Mouse (Mus musculus): ENCODE measurements at regions not wholly inside any gene's neighbourhood (a gene's known extent, or its start where the extent isn't known, plus 50 kb on each side); places are given as distances from the start of the nearest gene placed in this dataset.

DNA sequence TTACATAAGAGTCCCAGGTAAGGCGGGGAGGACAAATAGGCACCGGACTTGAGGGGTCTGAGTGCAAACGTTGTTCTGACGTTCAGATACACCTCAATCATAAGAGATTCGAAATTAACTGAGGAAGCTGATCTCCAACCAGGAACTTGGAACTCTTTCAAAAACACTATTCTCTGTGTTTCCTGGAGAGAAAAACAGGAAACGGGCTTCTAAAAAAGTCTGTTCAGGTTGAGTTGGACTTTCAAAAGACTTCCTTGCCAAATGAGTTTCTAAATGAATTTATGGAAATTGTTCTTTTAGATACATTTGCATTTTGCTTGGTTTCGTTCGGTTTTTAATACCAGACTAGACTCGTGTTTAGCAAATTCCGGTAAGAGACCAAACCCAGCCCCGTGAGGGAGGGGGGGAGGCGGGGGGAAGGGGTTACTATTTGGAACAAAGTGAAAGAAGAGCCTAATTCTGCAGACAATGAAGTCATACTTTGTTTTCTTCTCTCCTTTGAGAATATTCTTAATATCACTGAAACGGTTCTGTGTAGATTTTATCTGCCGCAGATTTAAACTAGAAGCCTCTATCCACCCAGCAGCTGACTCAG is 432.3 kb upstream of the Acvr2a start:
- 76% methylated on average over 14 of the region's 14 CpGs for WGBS
- Histone ChIP-seq H3K9ac (ENCODE audit: low read length) (no peak overlapping the region), H3K27me3 (replicated peaks; ENCODE audit: control insufficient read depth, insufficient read depth, low read length) (no peaks in the 10 kb centered on the region)

DNA sequence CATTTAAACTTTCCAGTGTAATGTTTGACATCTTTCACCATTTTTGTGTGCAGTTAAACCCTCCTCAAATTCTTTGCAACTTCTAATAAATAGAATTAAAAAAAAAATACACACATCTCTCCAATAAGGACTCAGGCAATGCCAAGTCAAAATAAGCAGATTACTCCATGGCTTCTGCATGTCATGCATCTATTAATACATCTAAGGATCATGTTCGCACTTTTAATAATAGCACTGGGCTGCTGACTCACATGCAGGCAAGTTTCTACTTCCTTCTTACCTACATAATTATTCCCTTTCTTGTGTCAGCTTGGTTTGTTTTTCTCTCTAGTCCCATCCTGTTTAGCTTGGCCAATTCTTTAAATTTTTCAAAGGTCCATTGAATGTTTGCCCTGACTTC is 415.4 kb upstream of the Acvr2a start:
- no peaks in the 10 kb centered on the region for H3K27me3 ChIP-seq (replicated peaks; ENCODE audit: control insufficient read depth, insufficient read depth, low read length)
- ATAC-seq (replicated peaks; ENCODE audit: low FRiP score, low TSS enrichment, low read depth) (no peak), DNase-seq (ENCODE audit: low spot score) (no peak)
- H3K4me2 ChIP-seq (ENCODE audit: low read length), result no peak overlapping the region
- H3K4me3 ChIP-seq (ENCODE audit: low read depth, low read length), result no peak overlapping the region
- no peaks in the 10 kb centered on the region for H3K9me3 ChIP-seq (ENCODE audit: control insufficient read depth, low read length)
- no peaks in the 10 kb centered on the region for H3K36me3 ChIP-seq (ENCODE audit: control insufficient read depth, insufficient read depth, low read length)
- WGBS, result 84% methylated on average over 1 of the region's 1 CpGs
- H3K9ac ChIP-seq (ENCODE audit: low read length), result no peak overlapping the region
- H3K27ac ChIP-seq (ENCODE audit: low read depth), result no peak overlapping the region
- H3K4me1 ChIP-seq (replicated peaks; ENCODE audit: control insufficient read depth, insufficient read depth, low read length), result no peaks in the 10 kb centered on the region

More for the DNA sequence above, 432.3 kb upstream of the Acvr2a start:
- Histone ChIP-seq H3K9me3 (ENCODE audit: control insufficient read depth, low read length) (no peaks in the 10 kb centered on the region), H3K36me3 (ENCODE audit: control insufficient read depth, insufficient read depth, low read length) (no peaks in the 10 kb centered on the region), H3K27ac (ENCODE audit: low read depth) (no peak overlapping the region), H3K4me3 (ENCODE audit: low read depth, low read length) (no peak overlapping the region), H3K4me1 (replicated peaks; ENCODE audit: control insufficient read depth, insufficient read depth, low read length) (0 out of 2 replicates have a peak, but pooled peaks cover 9% of the 10 kb centered on the region), H3K4me2 (ENCODE audit: low read length) (no peak overlapping the region)
- DNase-seq (ENCODE audit: low spot score) (no peak), ATAC-seq (replicated peaks; ENCODE audit: low FRiP score, low TSS enrichment, low read depth) (no peak)

- WGBS, result 60% methylated on average over 1 of the region's 1 CpGs
- DNase-seq (ENCODE audit: low spot score) (no peak), ATAC-seq (replicated peaks; ENCODE audit: low FRiP score, low TSS enrichment, low read depth) (peak; percentile 91)
- Histone ChIP-seq H3K36me3 (ENCODE audit: control insufficient read depth, insufficient read depth, low read length) (no peaks in the 10 kb centered on the region), H3K27ac (ENCODE audit: low read depth) (no peak overlapping the region), H3K4me3 (ENCODE audit: low read depth, low read length) (no peak overlapping the region), H3K9me3 (ENCODE audit: control insufficient read depth, low read length) (no peaks in the 10 kb centered on the region), H3K4me2 (ENCODE audit: low read length) (no peak overlapping the region), H3K27me3 (replicated peaks; ENCODE audit: control insufficient read depth, insufficient read depth, low read length) (no peaks in the 10 kb centered on the region), H3K9ac (ENCODE audit: low read length) (no peak overlapping the region), H3K4me1 (replicated peaks; ENCODE audit: control insufficient read depth, insufficient read depth, low read length) (no peaks in the 10 kb centered on the region)
Observed at GRCm38 (mm10) chr2:48399191-48399590, 414.7 kb upstream of the Acvr2a start.

- Histone ChIP-seq H3K27me3 (replicated peaks; ENCODE audit: control insufficient read depth, insufficient read depth, low read length) (no peaks in the 10 kb centered on the region), H3K36me3 (ENCODE audit: control insufficient read depth, insufficient read depth, low read length) (no peaks in the 10 kb centered on the region), H3K9ac (ENCODE audit: low read length) (no peak overlapping the region), H3K4me3 (ENCODE audit: low read depth, low read length) (no peak overlapping the region), H3K9me3 (ENCODE audit: control insufficient read depth, low read length) (no peaks in the 10 kb centered on the region), H3K4me2 (ENCODE audit: low read length) (no peak overlapping the region), H3K4me1 (replicated peaks; ENCODE audit: control insufficient read depth, insufficient read depth, low read length) (no peaks in the 10 kb centered on the region), H3K27ac (ENCODE audit: low read depth) (no peak overlapping the region)
- ATAC-seq (replicated peaks; ENCODE audit: low FRiP score, low TSS enrichment, low read depth) (peak; percentile 45; the same call in 1 of the 2 replicates), DNase-seq (ENCODE audit: low spot score) (no peak)
- 66% methylated on average over 2 of the region's 2 CpGs for WGBS
Observed at GRCm38 (mm10) chr2:48402813-48403212, 411.1 kb upstream of the Acvr2a start.

GRCm38 (mm10) chr2:48404460-48404859 is 409.4 kb upstream of the Acvr2a start:
- Histone ChIP-seq H3K27ac (ENCODE audit: low read depth) (no peak overlapping the region), H3K4me2 (ENCODE audit: low read length) (no peak overlapping the region), H3K9me3 (ENCODE audit: control insufficient read depth, low read length) (no peaks in the 10 kb centered on the region), H3K9ac (ENCODE audit: low read length) (no peak overlapping the region), H3K4me1 (replicated peaks; ENCODE audit: control insufficient read depth, insufficient read depth, low read length) (no peaks in the 10 kb centered on the region), H3K36me3 (ENCODE audit: control insufficient read depth, insufficient read depth, low read length) (no peaks in the 10 kb centered on the region), H3K27me3 (replicated peaks; ENCODE audit: control insufficient read depth, insufficient read depth, low read length) (no peaks in the 10 kb centered on the region), H3K4me3 (ENCODE audit: low read depth, low read length) (no peak overlapping the region)
- WGBS, result 68% methylated on average over 3 of the region's 3 CpGs
- no peak for DNase-seq (ENCODE audit: low spot score)
- peak; percentile 74; the same call in 1 of the 2 replicates for ATAC-seq (replicated peaks; ENCODE audit: low FRiP score, low TSS enrichment, low read depth)

- no peak for ATAC-seq (replicated peaks; ENCODE audit: low FRiP score, low TSS enrichment, low read depth)
- no peak overlapping the region for H3K9ac ChIP-seq (ENCODE audit: low read length)
- WGBS, result 83% methylated on average over 5 of the region's 5 CpGs
Observed at GRCm38 (mm10) chr2:48407876-48408275, 406.0 kb upstream of the Acvr2a start.

GRCm38 (mm10) chr2:48409876-48410275 is 404.0 kb upstream of the Acvr2a start:
- DNase-seq (ENCODE audit: low spot score), result no peak
- ATAC-seq (replicated peaks; ENCODE audit: low FRiP score, low TSS enrichment, low read depth), result no peak

More at GRCm38 (mm10) chr2:48407876-48408275, 406.0 kb upstream of the Acvr2a start:
- Histone ChIP-seq H3K36me3 (ENCODE audit: control insufficient read depth, insufficient read depth, low read length) (no peaks in the 10 kb centered on the region), H3K9me3 (ENCODE audit: control insufficient read depth, low read length) (no peaks in the 10 kb centered on the region), H3K4me1 (replicated peaks; ENCODE audit: control insufficient read depth, insufficient read depth, low read length) (no peaks in the 10 kb centered on the region), H3K27me3 (replicated peaks; ENCODE audit: control insufficient read depth, insufficient read depth, low read length) (no peaks in the 10 kb centered on the region), H3K4me3 (ENCODE audit: low read depth, low read length) (no peak overlapping the region), H3K27ac (ENCODE audit: low read depth) (no peak overlapping the region), H3K4me2 (ENCODE audit: low read length) (no peak overlapping the region)
- no peak for DNase-seq (ENCODE audit: low spot score)

DNA sequence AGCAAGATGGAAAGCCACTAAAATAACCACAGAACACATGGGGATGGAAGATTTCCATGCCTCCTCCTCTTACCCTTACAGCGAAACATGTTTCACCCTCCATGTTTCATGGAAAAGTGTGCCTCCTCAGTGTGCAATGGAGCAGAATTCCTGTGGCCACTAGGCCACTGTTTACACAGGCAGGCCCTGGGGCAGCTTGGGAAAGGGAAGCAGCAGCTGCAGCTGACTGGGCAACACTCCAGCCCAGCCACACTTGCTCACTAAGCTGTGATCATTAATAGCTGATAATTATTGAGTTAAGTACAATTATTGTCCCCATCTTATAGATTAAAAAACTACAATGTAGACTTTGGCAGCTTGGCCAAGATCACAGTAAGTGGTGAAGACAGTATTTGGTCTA is 402.5 kb upstream of the Acvr2a start:
- 96% methylated on average over 1 of the region's 1 CpGs for WGBS
- no peaks in the 10 kb centered on the region; the same call in 1 of the 2 replicates for H3K4me1 ChIP-seq (replicated peaks; ENCODE audit: control insufficient read depth, insufficient read depth, low read length)
- H3K4me3 ChIP-seq (ENCODE audit: low read depth, low read length), result no peak overlapping the region
- H3K4me2 ChIP-seq (ENCODE audit: low read length), result no peak overlapping the region
- no peak for DNase-seq (ENCODE audit: low spot score)
- no peak overlapping the region for H3K27ac ChIP-seq (ENCODE audit: low read depth)
- no peak overlapping the region for H3K9ac ChIP-seq (ENCODE audit: low read length)
- no peaks in the 10 kb centered on the region for H3K9me3 ChIP-seq (ENCODE audit: control insufficient read depth, low read length)
- ATAC-seq (replicated peaks; ENCODE audit: low FRiP score, low TSS enrichment, low read depth), result no peak
- no peaks in the 10 kb centered on the region for H3K27me3 ChIP-seq (replicated peaks; ENCODE audit: control insufficient read depth, insufficient read depth, low read length)
- H3K36me3 ChIP-seq (ENCODE audit: control insufficient read depth, insufficient read depth, low read length), result no peaks in the 10 kb centered on the region

More at GRCm38 (mm10) chr2:48409876-48410275, 404.0 kb upstream of the Acvr2a start:
- H3K27me3 ChIP-seq (replicated peaks; ENCODE audit: control insufficient read depth, insufficient read depth, low read length), result no peaks in the 10 kb centered on the region
- WGBS, result 83% methylated on average over 4 of the region's 4 CpGs
- no peak overlapping the region for H3K4me2 ChIP-seq (ENCODE audit: low read length)
- no peaks in the 10 kb centered on the region for H3K9me3 ChIP-seq (ENCODE audit: control insufficient read depth, low read length)
- H3K4me3 ChIP-seq (ENCODE audit: low read depth, low read length), result no peak overlapping the region
- no peak overlapping the region for H3K27ac ChIP-seq (ENCODE audit: low read depth)
- H3K4me1 ChIP-seq (replicated peaks; ENCODE audit: control insufficient read depth, insufficient read depth, low read length), result no peaks in the 10 kb centered on the region
- H3K9ac ChIP-seq (ENCODE audit: low read length), result no peak overlapping the region
- H3K36me3 ChIP-seq (ENCODE audit: control insufficient read depth, insufficient read depth, low read length), result no peaks in the 10 kb centered on the region

Data from intestine, embryonic 14.5 days (tissue).